Mouse (Mus musculus) ES-Bruce4 (cell line): ENCODE data around the gene Fndc8.

Experiments used
- CTCF ChIP-seq: IDR thresholded peaks from one replicate; pipeline ENCODE4 v1.8.1; 2011; ENCODE audit warnings: low read depth, low read length
- POLR2A ChIP-seq: IDR thresholded peaks from one replicate; pipeline ENCODE4 v1.8.1; 2011; ENCODE audit warnings: low read length; ENCODE audit not compliant: insufficient read depth

DNA sequence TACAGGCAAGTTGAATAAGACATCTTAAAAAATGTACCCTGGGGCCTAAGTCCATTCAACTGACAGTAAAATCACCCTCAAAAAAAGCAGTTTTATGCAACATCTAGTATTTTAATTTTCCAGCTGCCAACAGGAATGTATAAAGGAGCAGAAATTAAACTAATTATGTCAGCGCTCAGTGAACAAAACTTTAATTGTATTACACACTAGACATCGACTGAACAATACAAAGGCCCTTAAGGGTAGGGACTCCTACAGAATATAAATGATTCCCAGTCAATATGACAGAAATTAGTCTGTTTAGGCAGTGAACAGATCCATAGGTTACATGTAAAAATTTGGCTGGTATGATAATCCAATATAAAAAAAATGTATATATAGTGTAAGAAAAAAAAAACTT lies 28.9 kb upstream of the Fndc8 start:
- no peak for TF ChIP-seq CTCF
- no peak for TF ChIP-seq POLR2A
